ENCODE assay signal across 10 mouse cellular contexts in genomic region chr12:113015956-113016355, GRCm38 (mm10). TPM values are rescaled to one million over a fixed set of nuclear protein-coding genes. Genes with fewer than 3 reads are reported as not detected.
DNase-seq lines count a peak whose midpoint lies in the region; ATAC-seq and TF ChIP-seq lines count a peak whose summit lies in the region.
"Had no signal": no experiment of that assay in that cellular context is flagged by ENCODE, and none has a peak within 500 bp of the region (broad histone marks: within the 10 kb centered on the region; RNA-seq: fewer than 3 reads in every experiment).

No protein-coding gene starts in this region.

- H3K36me3 ChIP-seq in lung, postnatal 0 days (ENCODE audit: insufficient read depth, low read length) = no peaks in the 10 kb centered on the region
- peaks cover 14% of the 10 kb centered on the region for H3K36me3 ChIP-seq in liver, embryonic 12.5 days
- H3K36me3 ChIP-seq in stomach, embryonic 15.5 days = no peaks in the 10 kb centered on the region

- H3K4me3 ChIP-seq in lung, postnatal 0 days (ENCODE audit: low read depth, low read length) = no peak overlapping the region
- H3K4me3 ChIP-seq in liver, embryonic 12.5 days = peak overlapping the region; percentile 89
- peak overlapping the region; percentile 95; the same call in 1 of the 2 replicates for H3K4me3 ChIP-seq in stomach, embryonic 15.5 days (replicated peaks)

- H3K27ac ChIP-seq in lung, postnatal 0 days (ENCODE audit: low read length) = no peak overlapping the region
- H3K27ac ChIP-seq in liver, embryonic 12.5 days = no peak overlapping the region; the same call in 1 of the 2 replicates
- no peak overlapping the region for H3K27ac ChIP-seq in stomach, embryonic 15.5 days

- no peak for TF ChIP-seq CTCF in lung, postnatal 0 days (IDR thresholded peaks at IDR 0.05)

- no peaks in the 10 kb centered on the region for H3K9me3 ChIP-seq in lung, postnatal 0 days (ENCODE audit: low read length)
- H3K9me3 ChIP-seq in liver, embryonic 12.5 days (replicated peaks) = no peaks in the 10 kb centered on the region
- H3K9me3 ChIP-seq in stomach, embryonic 15.5 days = no peaks in the 10 kb centered on the region

- WGBS in lung, postnatal 0 days = 64% methylated on average over 4 of the region's 4 CpGs
- WGBS in liver, embryonic 12.5 days (ENCODE audit: insufficient replicate concordance) = 72% methylated on average over 4 of the region's 4 CpGs
- WGBS in stomach, embryonic 15.5 days = 72% methylated on average over 4 of the region's 4 CpGs

- no peak for ATAC-seq in lung, postnatal 0 days
- ATAC-seq in liver, embryonic 12.5 days = no peak
- ATAC-seq in stomach, embryonic 15.5 days (ENCODE audit: insufficient read depth, low FRiP score, low read depth) = no peak
- no peak for ATAC-seq in megakaryocyte progenitor cell, adult 5-6 weeks (replicated peaks; ENCODE audit: poor library complexity)

- peak overlapping the region; percentile 76; the same call in 1 of the 2 replicates for H3K9ac ChIP-seq in lung, postnatal 0 days (replicated peaks; ENCODE audit: low read depth)
- H3K9ac ChIP-seq in liver, embryonic 12.5 days = peak overlapping the region; percentile 95
- H3K9ac ChIP-seq in stomach, embryonic 15.5 days = no peak overlapping the region

- DNase-seq in adrenal gland, adult (ENCODE audit: inconsistent age in 2 of 2, low spot score in 1 of 2) = peak; percentile 39 to 67
- no peak for DNase-seq in adrenal gland, postnatal 14 days
- DNase-seq in lung, postnatal 0 days (ENCODE audit: low spot score) = no peak
- DNase-seq in lung, postnatal 10 days = no peak
- DNase-seq in kidney, postnatal 4 days = no peak
- DNase-seq: cerebellum, postnatal 14 days; heart, postnatal 36 days had no signal

- TF ChIP-seq EP300 in lung, postnatal 0 days (IDR thresholded peaks at IDR 0.05) = no peak

- peaks cover 11% of the 10 kb centered on the region; the same call in 1 of the 2 replicates for H3K4me1 ChIP-seq in lung, postnatal 0 days (ENCODE audit: insufficient read depth, low read depth, low read length)
- H3K4me1 ChIP-seq in liver, embryonic 12.5 days = peaks cover 52% of the 10 kb centered on the region
- H3K4me1 ChIP-seq in stomach, embryonic 15.5 days = peaks cover 31% of the 10 kb centered on the region

- H3K4me2 ChIP-seq in lung, postnatal 0 days (replicated peaks; ENCODE audit: low read depth, low read length) = no peak overlapping the region
- H3K4me2 ChIP-seq in liver, embryonic 12.5 days = peak overlapping the region; percentile 99
- H3K4me2 ChIP-seq in stomach, embryonic 15.5 days = peak overlapping the region; percentile 87

- no peaks in the 10 kb centered on the region for H3K27me3 ChIP-seq in lung, postnatal 0 days (replicated peaks; ENCODE audit: insufficient read depth, low read length)
- H3K27me3 ChIP-seq in liver, embryonic 12.5 days (replicated peaks) = no peaks in the 10 kb centered on the region
- H3K27me3 ChIP-seq in stomach, embryonic 15.5 days (replicated peaks) = no peaks in the 10 kb centered on the region

RNA-seq across cellular contexts. Expression of gene Pacs2, which starts 1.6 kb away (rescaled TPM):
- 30.0 and 31.1 TPM in 2 replicates for total RNA-seq in adrenal gland, postnatal 14 days (2021)
- polyA plus RNA-seq in lung, postnatal 0 days (2015; fragmentation: Nextera tagmentation; extraction: Ambion mirVana) = 6.8 and 9.5 TPM in 2 replicates
- polyA plus RNA-seq in liver, embryonic 12.5 days (2016; fragmentation: Nextera tagmentation; extraction: Ambion mirVana) = 8.3 and 9.6 TPM in 2 replicates
- 12.1 and 13.7 TPM in 2 replicates for polyA plus RNA-seq in stomach, embryonic 15.5 days (2015; fragmentation: Nextera tagmentation; extraction: Ambion mirVana)
- 16.2 and 16.8 TPM in 2 replicates for total RNA-seq in megakaryocyte progenitor cell, adult 5-6 weeks (2015)
- 9.2 and 10.0 TPM in 2 replicates for total RNA-seq in megakaryocyte progenitor cell, adult 5-6 weeks (2017)

RNA-seq across cellular contexts. Expression of gene Brf1, which starts 15.5 kb away (rescaled TPM):
- total RNA-seq in adrenal gland, postnatal 14 days (2021) = 46.3 and 57.7 TPM in 2 replicates
- 38.8 and 44.9 TPM in 2 replicates for polyA plus RNA-seq in lung, postnatal 0 days (2015; fragmentation: Nextera tagmentation; extraction: Ambion mirVana)
- 46.2 and 47.1 TPM in 2 replicates for polyA plus RNA-seq in liver, embryonic 12.5 days (2016; fragmentation: Nextera tagmentation; extraction: Ambion mirVana)
- 55.9 and 59.7 TPM in 2 replicates for polyA plus RNA-seq in stomach, embryonic 15.5 days (2015; fragmentation: Nextera tagmentation; extraction: Ambion mirVana)
- total RNA-seq in megakaryocyte progenitor cell, adult 5-6 weeks (2015) = 24.0 and 29.3 TPM in 2 replicates
- total RNA-seq in megakaryocyte progenitor cell, adult 5-6 weeks (2017) = 27.2 and 39.0 TPM in 2 replicates

RNA-seq across cellular contexts. Expression of gene Btbd6, which starts 39.7 kb away (rescaled TPM):
- total RNA-seq in adrenal gland, postnatal 14 days (2021) = 18.3 and 21.1 TPM in 2 replicates
- polyA plus RNA-seq in lung, postnatal 0 days (2015; fragmentation: Nextera tagmentation; extraction: Ambion mirVana) = 20.2 and 23.4 TPM in 2 replicates
- polyA plus RNA-seq in liver, embryonic 12.5 days (2016; fragmentation: Nextera tagmentation; extraction: Ambion mirVana) = 9.2 and 10.1 TPM in 2 replicates
- polyA plus RNA-seq in stomach, embryonic 15.5 days (2015; fragmentation: Nextera tagmentation; extraction: Ambion mirVana) = 21.9 and 22.2 TPM in 2 replicates
- 7.7 and 9.5 TPM in 2 replicates for total RNA-seq in megakaryocyte progenitor cell, adult 5-6 weeks (2015)
- 5.2 and 6.4 TPM in 2 replicates for total RNA-seq in megakaryocyte progenitor cell, adult 5-6 weeks (2017)

RNA-seq across cellular contexts. Expression of gene Tex22, which starts 58.3 kb away (rescaled TPM):
- total RNA-seq in adrenal gland, postnatal 14 days (2021) = 0.37 and 0.49 TPM in 2 replicates
- polyA plus RNA-seq in lung, postnatal 0 days (2015; fragmentation: Nextera tagmentation; extraction: Ambion mirVana) = not detected in 2 replicates
- not detected in 2 replicates for polyA plus RNA-seq in liver, embryonic 12.5 days (2016; fragmentation: Nextera tagmentation; extraction: Ambion mirVana)
- not detected in 2 replicates for polyA plus RNA-seq in stomach, embryonic 15.5 days (2015; fragmentation: Nextera tagmentation; extraction: Ambion mirVana)
- total RNA-seq in megakaryocyte progenitor cell, adult 5-6 weeks (2015) = 0.27 TPM in 1 of 2 replicates, not detected in the other
- total RNA-seq in megakaryocyte progenitor cell, adult 5-6 weeks (2017) = 0.17 TPM in 1 of 2 replicates, not detected in the other
- total RNA-seq: heart, postnatal 36 days had no signal

Comparison
In these comparisons a context has a peak if more than half of its experiments do, and no peak if none do; other contexts are left out.
1. DNase-seq: peak in adrenal gland, adult (2 of 2); none in adrenal gland, postnatal 14 days (single experiment), lung, postnatal 0 days (single experiment), lung, postnatal 10 days (single experiment) and kidney, postnatal 4 days (0 of 2).